Mouse (Mus musculus) lung, postnatal 0 days (tissue): ENCODE measurements around the gene Phlpp1.

Source experiments
- CTCF ChIP-seq: IDR thresholded peaks from 2 replicates; pipeline ENCODE4 v1.5.1; 2016; ENCODE audit warnings: antibody characterized with exemption, mild to moderate bottlenecking
- EP300 ChIP-seq: IDR thresholded peaks from 2 replicates; pipeline ENCODE4 v1.6.1; 2016; ENCODE audit warnings: antibody characterized with exemption, mild to moderate bottlenecking, control low read depth

DNA sequence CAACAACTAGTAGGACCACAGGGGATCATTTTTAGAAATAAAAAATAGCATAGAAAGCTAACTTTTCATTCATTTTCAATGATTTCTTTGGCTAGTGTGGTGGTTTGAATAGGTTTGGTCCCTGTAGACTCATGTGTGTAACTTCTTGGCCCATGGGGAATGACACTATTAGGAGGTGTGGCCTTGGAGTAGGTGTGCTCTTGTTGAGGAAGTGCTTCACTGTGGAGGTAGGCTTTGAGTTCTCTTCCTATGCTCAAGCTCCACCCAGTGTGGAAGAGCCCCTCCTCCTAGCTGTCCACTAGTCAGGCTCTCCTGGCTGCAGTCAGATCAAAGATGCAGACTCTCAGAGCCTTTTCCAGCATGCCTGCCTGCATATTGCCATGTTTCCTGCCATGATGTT, 18.8 kb upstream of the Phlpp1 start:
- TF ChIP-seq CTCF (no peak), EP300 (no peak)
